ENCODE assay signal across 19 mouse cellular contexts in the genomic region with DNA sequence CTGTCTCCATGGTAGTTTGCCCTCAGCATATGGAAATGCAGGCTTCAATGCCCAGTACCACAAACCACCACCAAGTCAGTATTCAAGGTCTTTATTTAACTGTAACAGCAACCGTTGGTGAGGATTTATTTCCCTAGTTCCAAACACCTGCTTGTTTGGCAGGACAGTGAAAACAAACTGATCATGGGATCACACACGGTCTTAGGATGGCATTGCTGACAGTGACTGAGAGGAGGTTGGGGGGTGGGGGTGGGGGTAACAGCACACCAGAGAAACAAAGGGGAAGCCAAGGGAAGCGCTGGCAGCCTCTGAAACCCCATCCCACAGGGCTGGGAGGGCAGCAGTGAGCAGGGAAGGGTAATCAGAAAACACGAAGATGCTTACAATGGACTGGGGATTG. TPM values are rescaled to one million over a fixed set of nuclear protein-coding genes. Genes with fewer than 3 reads are reported as not detected.
"Had no signal": no experiment of that assay in that cellular context is flagged by ENCODE, and none has a peak within 500 bp of the region (broad histone marks: within the 10 kb centered on the region; RNA-seq: fewer than 3 reads in every experiment).

No protein-coding gene starts in this region.

- H3K9me3 ChIP-seq: kidney, embryonic 15.5 days; liver, embryonic 12.5 days; lung, embryonic 15.5 days; megakaryocyte, embryonic 14.5 days; midbrain, embryonic 15.5 days; stomach, embryonic 15.5 days had no signal

- H3K9ac ChIP-seq: kidney, embryonic 15.5 days; liver, embryonic 12.5 days; liver, postnatal 0 days; lung, embryonic 15.5 days; midbrain, embryonic 15.5 days; stomach, embryonic 15.5 days had no signal

- DNase-seq: kidney, adult 2 months; kidney, postnatal 14 days; left cerebral cortex, postnatal 4 days; liver, postnatal 0 days; lung, postnatal 14 days; retina, postnatal 1 day; right cerebral cortex, postnatal 4 days; thymus, adult 2 months; thymus, postnatal 25 days had no signal

- H3K4me2 ChIP-seq: kidney, embryonic 15.5 days; liver, embryonic 12.5 days; lung, embryonic 15.5 days; midbrain, embryonic 11.5 days; midbrain, embryonic 15.5 days; stomach, embryonic 15.5 days had no signal

- ATAC-seq: liver, embryonic 12.5 days; liver, postnatal 0 days; midbrain, embryonic 15.5 days had no signal

- H3K27me3 ChIP-seq: kidney, embryonic 15.5 days; lung, embryonic 15.5 days; midbrain, embryonic 15.5 days; stomach, embryonic 15.5 days had no signal

- H3K4me3 ChIP-seq: kidney, embryonic 15.5 days; liver, embryonic 12.5 days; lung, embryonic 15.5 days; megakaryocyte, embryonic 14.5 days; midbrain, embryonic 15.5 days; stomach, embryonic 15.5 days had no signal

- H3K27ac ChIP-seq: kidney, embryonic 15.5 days; liver, embryonic 12.5 days; lung, embryonic 15.5 days; macrophage; midbrain, embryonic 15.5 days; stomach, embryonic 15.5 days had no signal

RNA-seq across cellular contexts. Expression of a gene that starts 10.6 kb away (rescaled TPM):
- total RNA-seq: layer of hippocampus, postnatal 14 days; monocyte, adult 5-6 weeks had no signal
- polyA plus RNA-seq: macrophage; midbrain, embryonic 11.5 days had no signal
